In genomic region chr12:113049836-113050235, GRCm38 (mm10) we compare ENCODE assay signal across 27 mouse cellular contexts. TPM values are rescaled to one million over a fixed set of nuclear protein-coding genes. Genes with fewer than 3 reads are reported as not detected.
A peak's percentile ranks its signal among the peaks of the same experiment; 100 is the strongest.
DNase-seq lines count a peak whose midpoint lies in the region; ATAC-seq and TF ChIP-seq lines count a peak whose summit lies in the region.
"Had no signal": no experiment of that assay in that cellular context is flagged by ENCODE, and none has a peak within 500 bp of the region (broad histone marks: within the 10 kb centered on the region; RNA-seq: fewer than 3 reads in every experiment).

No protein-coding gene starts in this region.

- peak in 1 of 2 experiments; percentile 37 for DNase-seq in spleen, adult 2 months (ENCODE audit: low read depth in 1 of 2, low spot score in 2 of 2)
- no peak for DNase-seq in spleen, adult 12 weeks (ENCODE audit: low spot score)
- DNase-seq in natural killer cell, adult 2 months (ENCODE audit: low spot score in 2 of 2) = peak; percentile 55 to 68
- DNase-seq in thymus, postnatal 25 days = peak; percentile 75
- DNase-seq in heart, postnatal 10 days = no peak
- no peak for DNase-seq in neural tube, embryonic 10.5 days (ENCODE audit: extremely low spot score, low spot score)
- DNase-seq in embryonic facial prominence, embryonic 10.5 days (ENCODE audit: low spot score) = no peak
- DNase-seq: adrenal gland, postnatal 14 days; cerebellum, adult 11-12 months; cerebellum, postnatal 36 days; gastrocnemius, adult 2 months; kidney, adult 11 months; lung, embryonic 14.5 days; retina, postnatal 1 day; right cerebral cortex, postnatal 4 days had no signal

- peaks cover 13% of the 10 kb centered on the region; the same call in 1 of the 2 replicates for H3K4me1 ChIP-seq in spleen, adult 2 months (ENCODE audit: control insufficient read depth, insufficient read depth, insufficient read length)
- H3K4me1 ChIP-seq in embryonic facial prominence, embryonic 10.5 days = peaks cover 19% of the 10 kb centered on the region
- H3K4me1 ChIP-seq: midbrain, embryonic 12.5 days; neural tube, embryonic 15.5 days had no signal

- intact Hi-C loops in heart, postnatal 10 days (cut with DNase I) = loop anchor here (5.0 kb wide), 1 partner anchor 93 kb away; no protein-coding TSS in a partner anchor

- no peaks in the 10 kb centered on the region for H3K9me3 ChIP-seq in embryonic facial prominence, embryonic 10.5 days
- H3K9me3 ChIP-seq: forebrain, embryonic 10.5 days; heart, embryonic 12.5 days; limb, embryonic 12.5 days; liver, embryonic 12.5 days; midbrain, embryonic 12.5 days; neural tube, embryonic 15.5 days had no signal

- no peaks in the 10 kb centered on the region for H3K27me3 ChIP-seq in spleen, adult 2 months (ENCODE audit: control insufficient read depth, insufficient read depth, low read length)
- no peaks in the 10 kb centered on the region for H3K27me3 ChIP-seq in embryonic facial prominence, embryonic 10.5 days (replicated peaks; ENCODE audit: low read depth, poor library complexity, severe bottlenecking)
- H3K27me3 ChIP-seq: heart, embryonic 12.5 days; limb, embryonic 12.5 days; liver, embryonic 12.5 days; midbrain, embryonic 12.5 days; neural tube, embryonic 15.5 days had no signal

- H3K27ac ChIP-seq in spleen, adult 2 months (ENCODE audit: insufficient read depth, low read length) = peak overlapping the region; percentile 46
- H3K27ac ChIP-seq in embryonic facial prominence, embryonic 10.5 days (replicated peaks) = no peak overlapping the region
- H3K27ac ChIP-seq: forebrain, embryonic 10.5 days; gastrocnemius, adult 2 months; kidney, postnatal 0 days; limb, embryonic 12.5 days; liver, embryonic 12.5 days; macrophage; midbrain, embryonic 12.5 days; neural tube, embryonic 15.5 days had no signal

- TF ChIP-seq POLR2A in spleen, adult 2 months (IDR thresholded peaks at IDR 0.05; ENCODE audit: low read depth, low read length) = no peak

- H3K4me3 ChIP-seq in spleen, adult 2 months (ENCODE audit: extremely low read depth, insufficient read depth, insufficient read length) = no peak overlapping the region
- H3K4me3 ChIP-seq in embryonic facial prominence, embryonic 10.5 days = no peak overlapping the region
- H3K4me3 ChIP-seq: forebrain, embryonic 10.5 days; gastrocnemius, adult 2 months; heart, embryonic 12.5 days; limb, embryonic 12.5 days; liver, embryonic 12.5 days; midbrain, embryonic 12.5 days; neural tube, embryonic 15.5 days had no signal

- peak; percentile 81 for ATAC-seq in activated CD4-positive, CD25-positive, alpha-beta regulatory T cell, adult 4 months
- ATAC-seq: hindbrain, embryonic 16.5 days; liver, embryonic 12.5 days had no signal

- H3K36me3 ChIP-seq in spleen, adult 2 months (ENCODE audit: control insufficient read depth, insufficient read depth, low read length) = peaks cover 4% of the 10 kb centered on the region
- peaks cover 94% of the 10 kb centered on the region for H3K36me3 ChIP-seq in embryonic facial prominence, embryonic 10.5 days (replicated peaks)

- 31% methylated on average over 9 of the region's 9 CpGs for WGBS in spleen, adult 2 months
- WGBS in embryonic facial prominence, embryonic 10.5 days = 93% methylated on average over 9 of the region's 9 CpGs

- TF ChIP-seq CTCF in spleen, adult 2 months (IDR thresholded peaks at IDR 0.05; ENCODE audit: extremely low read depth, insufficient read depth, insufficient read length, insufficient replicate concordance) = no peak

RNA-seq across cellular contexts. Expression of gene Tex22, which starts 24.5 kb away (rescaled TPM):
- polyA plus RNA-seq in spleen, adult 2 months (2012; rRNA removed) = 0.20 and 0.48 TPM in 2 replicates
- polyA plus RNA-seq in activated CD4-positive, CD25-positive, alpha-beta regulatory T cell, adult 4 months (2017; shearing (Covaris generic)) = under 1 TPM in 1 of 2 experiments, not detected in 1; 0.29 TPM
- under 1 TPM in 1 of 2 experiments, not detected in 1; 0.41 TPM for total RNA-seq in heart, postnatal 10 days (2021)
- polyA plus RNA-seq in embryonic facial prominence, embryonic 10.5 days (2016; fragmentation: Nextera tagmentation; extraction: Ambion mirVana) = not detected in 2 replicates
- total RNA-seq: gastrocnemius, adult 2 months; granulocyte monocyte progenitor cell, adult 5-6 weeks; heart, postnatal 25 days had no signal
- polyA plus RNA-seq: forebrain, embryonic 10.5 days; heart, embryonic 12.5 days; hindbrain, embryonic 16.5 days; kidney, postnatal 0 days; limb, embryonic 12.5 days; liver, embryonic 12.5 days; lung, embryonic 14.5 days; macrophage; midbrain, embryonic 12.5 days; neural tube, embryonic 15.5 days had no signal

RNA-seq across cellular contexts. Expression of gene Pacs2, which starts 35.5 kb away (rescaled TPM):
- 29.1 and 38.6 TPM in 2 replicates for polyA plus RNA-seq in spleen, adult 2 months (2012; rRNA removed)
- 1 to 10 TPM; 5.4 to 6.6 TPM for polyA plus RNA-seq in activated CD4-positive, CD25-positive, alpha-beta regulatory T cell, adult 4 months (2017; shearing (Covaris generic))
- total RNA-seq in heart, postnatal 10 days (2021) = 10 to 100 TPM; 29.3 to 30.4 TPM
- polyA plus RNA-seq in embryonic facial prominence, embryonic 10.5 days (2016; fragmentation: Nextera tagmentation; extraction: Ambion mirVana) = 13.7 and 14.3 TPM in 2 replicates

RNA-seq across cellular contexts. Expression of gene Mta1, which starts 48.2 kb away (rescaled TPM):
- polyA plus RNA-seq in spleen, adult 2 months (2012; rRNA removed) = 55.6 and 77.7 TPM in 2 replicates
- 10 to 100 TPM; 12.9 to 16.0 TPM for polyA plus RNA-seq in activated CD4-positive, CD25-positive, alpha-beta regulatory T cell, adult 4 months (2017; shearing (Covaris generic))
- 10 to 100 TPM; 50.1 TPM for total RNA-seq in heart, postnatal 10 days (2021)
- 20.3 and 21.0 TPM in 2 replicates for polyA plus RNA-seq in embryonic facial prominence, embryonic 10.5 days (2016; fragmentation: Nextera tagmentation; extraction: Ambion mirVana)

RNA-seq across cellular contexts. Expression of gene Brf1, which starts 49.3 kb away (rescaled TPM):
- 127 and 186 TPM in 2 replicates for polyA plus RNA-seq in spleen, adult 2 months (2012; rRNA removed)
- 10 to 100 TPM; 24.7 to 25.0 TPM for polyA plus RNA-seq in activated CD4-positive, CD25-positive, alpha-beta regulatory T cell, adult 4 months (2017; shearing (Covaris generic))
- 10 to 100 TPM; 29.3 to 35.8 TPM for total RNA-seq in heart, postnatal 10 days (2021)
- 59.8 and 60.9 TPM in 2 replicates for polyA plus RNA-seq in embryonic facial prominence, embryonic 10.5 days (2016; fragmentation: Nextera tagmentation; extraction: Ambion mirVana)

Comparison
In these comparisons a context has a peak if more than half of its experiments do, and no peak if none do; other contexts are left out.
1. DNase-seq: peak in natural killer cell, adult 2 months (2 of 2) and thymus, postnatal 25 days (single experiment); none in spleen, adult 12 weeks (single experiment), heart, postnatal 10 days (0 of 2), neural tube, embryonic 10.5 days (single experiment) and embryonic facial prominence, embryonic 10.5 days (single experiment).